ENCODE assay signal across 8 mouse cellular contexts in the genomic region with DNA sequence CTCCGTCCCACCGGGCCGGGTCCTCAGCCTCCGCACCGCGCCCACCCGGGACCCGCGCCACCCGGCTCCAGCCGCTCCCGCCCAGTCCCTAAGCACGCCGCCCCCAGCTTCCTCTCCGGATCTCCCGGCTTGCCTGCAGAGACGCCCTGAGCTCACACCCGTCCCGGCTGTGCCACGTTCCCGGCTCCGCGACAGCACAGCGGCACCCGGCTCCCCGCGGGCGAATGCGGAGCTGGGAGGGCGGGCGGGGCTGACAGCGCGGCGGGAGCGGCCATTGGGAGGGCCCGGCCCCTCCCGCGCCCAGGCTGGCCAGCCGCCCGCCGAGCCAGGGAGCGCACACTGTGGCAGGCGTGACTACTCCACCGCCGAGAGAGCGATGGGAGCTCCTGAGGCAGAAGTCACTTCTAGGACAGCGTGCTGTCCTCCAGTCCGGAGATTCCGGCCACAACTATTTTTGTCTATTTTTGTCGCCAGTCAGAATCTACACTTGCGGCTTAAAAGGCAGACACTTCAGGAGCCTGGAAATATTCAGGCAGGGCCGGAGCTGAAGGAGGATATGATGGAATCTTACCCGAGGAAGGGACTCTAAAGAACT. TPM values are rescaled to one million over a fixed set of nuclear protein-coding genes. Genes with fewer than 3 reads are reported as not detected.
A peak's percentile ranks its signal among the peaks of the same experiment; 100 is the strongest.
DNase-seq lines count a peak whose midpoint lies in the region; ATAC-seq lines count a peak whose summit lies in the region.

Heatr5a (minus strand) TSS at position 252 of the 595 bp plus-strand sequence.

- H3K27ac ChIP-seq in embryonic facial prominence, embryonic 14.5 days (replicated peaks; ENCODE audit: low read depth, low read length): peak within 1 kb of the TSS; percentile 93
- H3K27ac ChIP-seq in kidney, embryonic 14.5 days (ENCODE audit: low read depth, low read length): peak within 1 kb of the TSS; percentile 88
- H3K27ac ChIP-seq in limb, embryonic 15.5 days: peak within 1 kb of the TSS; percentile 94

- ATAC-seq in embryonic facial prominence, embryonic 14.5 days (ENCODE audit: low read depth): peak; percentile 98
- ATAC-seq in kidney, embryonic 14.5 days (ENCODE audit: low FRiP score, low TSS enrichment): peak; percentile 98
- peak; percentile 92 for ATAC-seq in limb, embryonic 15.5 days (ENCODE audit: insufficient number of reproducible peaks, low FRiP score, low TSS enrichment, low read depth)

- peak; percentile 87 for DNase-seq in 3T3-L1 (ENCODE audit: low read depth, low spot score)
- peak; percentile 84 to 85 for DNase-seq in adrenal gland, postnatal 4 days (ENCODE audit: low spot score in 2 of 2)
- peak; percentile 96 for DNase-seq in embryonic facial prominence, embryonic 14.5 days (ENCODE audit: low spot score)
- DNase-seq in heart, adult 8-10 months (ENCODE audit: low spot score): peak; percentile 92
- peak; percentile 64 to 80 for DNase-seq in monocyte, adult 2 months (ENCODE audit: low read depth in 1 of 2, low spot score in 2 of 2)
- DNase-seq in spleen, postnatal 36 days (ENCODE audit: low spot score in 2 of 2): peak; percentile 87

- peak within 1 kb of the TSS; percentile 98 for H3K4me3 ChIP-seq in embryonic facial prominence, embryonic 14.5 days (ENCODE audit: low read depth, low read length)
- peak within 1 kb of the TSS; percentile 99 for H3K4me3 ChIP-seq in kidney, embryonic 14.5 days (ENCODE audit: low read length)
- peak within 1 kb of the TSS; percentile 98 for H3K4me3 ChIP-seq in limb, embryonic 15.5 days

- whole genome bisulfite sequencing in embryonic facial prominence, embryonic 14.5 days: under 1% methylated on average over 26 of the region's 53 CpGs
- WGBS in kidney, embryonic 14.5 days: under 1% methylated on average over 53 of the region's 53 CpGs
- 0% methylated on average over 29 of the region's 53 CpGs for WGBS in limb, embryonic 15.5 days

- H3K9ac ChIP-seq in embryonic facial prominence, embryonic 14.5 days (ENCODE audit: low read depth, low read length): peak within 1 kb of the TSS; percentile 92
- peak within 1 kb of the TSS; percentile 85 for H3K9ac ChIP-seq in kidney, embryonic 14.5 days (ENCODE audit: low read depth, low read length)
- H3K9ac ChIP-seq in limb, embryonic 15.5 days: peak within 1 kb of the TSS; percentile 87

- H3K27me3 ChIP-seq in embryonic facial prominence, embryonic 14.5 days (replicated peaks; ENCODE audit: control insufficient read depth, insufficient read depth, low read length): no peaks in the 10 kb centered on the region
- no peaks in the 10 kb centered on the region for H3K27me3 ChIP-seq in kidney, embryonic 14.5 days (ENCODE audit: control insufficient read depth, insufficient read depth, low read length)
- no peaks in the 10 kb centered on the region for H3K27me3 ChIP-seq in limb, embryonic 15.5 days

- no peaks in the 10 kb centered on the region for H3K36me3 ChIP-seq in embryonic facial prominence, embryonic 14.5 days (ENCODE audit: control insufficient read depth, insufficient read depth, low read length)
- no peaks in the 10 kb centered on the region for H3K36me3 ChIP-seq in kidney, embryonic 14.5 days (ENCODE audit: control insufficient read depth, insufficient read depth, low read length)
- H3K36me3 ChIP-seq in limb, embryonic 15.5 days: no peaks in the 10 kb centered on the region

- 0 out of 2 replicates have a peak, but pooled peaks cover 6% of the 10 kb centered on the region for H3K4me1 ChIP-seq in embryonic facial prominence, embryonic 14.5 days (ENCODE audit: control insufficient read depth, insufficient read depth, low read length)
- peaks cover 4% of the 10 kb centered on the region; the same call in 1 of the 2 replicates for H3K4me1 ChIP-seq in kidney, embryonic 14.5 days (ENCODE audit: control insufficient read depth, insufficient read depth, low read length)
- peaks cover 4% of the 10 kb centered on the region; the same call in 1 of the 2 replicates for H3K4me1 ChIP-seq in limb, embryonic 15.5 days

- peak within 1 kb of the TSS; percentile 76 for H3K4me2 ChIP-seq in embryonic facial prominence, embryonic 14.5 days (ENCODE audit: low read depth, low read length)
- peak within 1 kb of the TSS; percentile 37 for H3K4me2 ChIP-seq in kidney, embryonic 14.5 days (replicated peaks; ENCODE audit: low read depth, low read length)
- H3K4me2 ChIP-seq in limb, embryonic 15.5 days: peak within 1 kb of the TSS; percentile 50

- 0 out of 2 replicates have a peak, but pooled peaks cover 6% of the 10 kb centered on the region for H3K9me3 ChIP-seq in embryonic facial prominence, embryonic 14.5 days (ENCODE audit: control insufficient read depth, low read length)
- H3K9me3 ChIP-seq in kidney, embryonic 14.5 days (ENCODE audit: control insufficient read depth, low read length): peaks cover 3% of the 10 kb centered on the region; the same call in 1 of the 2 replicates
- H3K9me3 ChIP-seq in limb, embryonic 15.5 days: no peaks in the 10 kb centered on the region

RNA-seq across cellular contexts. Expression of gene Heatr5a, which starts in this region (rescaled TPM):
- total RNA-seq in adrenal gland, postnatal 4 days (2021): 10 to 100 TPM; 21.1 to 23.4 TPM
- 14.8 and 16.0 TPM in 2 replicates for polyA plus RNA-seq in embryonic facial prominence, embryonic 14.5 days (2014; fragmentation: Nextera tagmentation; extraction: Ambion mirVana)
- total RNA-seq in heart, adult 8-10 months (2022): 10 to 100 TPM; 19.0 to 22.5 (median 21.7) TPM
- polyA plus RNA-seq in kidney, embryonic 14.5 days (2014; fragmentation: Nextera tagmentation; extraction: Ambion mirVana): 7.5 and 14.7 TPM in 2 replicates
- 10.7 and 12.1 TPM in 2 replicates for polyA plus RNA-seq in limb, embryonic 15.5 days (2015; fragmentation: Nextera tagmentation; extraction: Ambion mirVana)

Comparison
In these comparisons a context has a peak if more than half of its experiments do, and no peak if none do; other contexts are left out.
1. Peak in every context shown above with its lines: DNase-seq, ATAC-seq, H3K4me3 ChIP-seq and H3K27ac ChIP-seq.